Mouse (Mus musculus): ENCODE data around the gene Tmem221. TPM values are rescaled to one million over a fixed set of nuclear protein-coding genes. Genes with fewer than 3 reads are reported as not detected.
A peak's percentile ranks its signal among the peaks of the same experiment; 100 is the strongest.

Tmem221 gene
- polyA plus RNA-seq (2015; fragmentation: Nextera tagmentation; extraction: Ambion mirVana), result 4.4 and 4.5 TPM in 2 replicates

DNA sequence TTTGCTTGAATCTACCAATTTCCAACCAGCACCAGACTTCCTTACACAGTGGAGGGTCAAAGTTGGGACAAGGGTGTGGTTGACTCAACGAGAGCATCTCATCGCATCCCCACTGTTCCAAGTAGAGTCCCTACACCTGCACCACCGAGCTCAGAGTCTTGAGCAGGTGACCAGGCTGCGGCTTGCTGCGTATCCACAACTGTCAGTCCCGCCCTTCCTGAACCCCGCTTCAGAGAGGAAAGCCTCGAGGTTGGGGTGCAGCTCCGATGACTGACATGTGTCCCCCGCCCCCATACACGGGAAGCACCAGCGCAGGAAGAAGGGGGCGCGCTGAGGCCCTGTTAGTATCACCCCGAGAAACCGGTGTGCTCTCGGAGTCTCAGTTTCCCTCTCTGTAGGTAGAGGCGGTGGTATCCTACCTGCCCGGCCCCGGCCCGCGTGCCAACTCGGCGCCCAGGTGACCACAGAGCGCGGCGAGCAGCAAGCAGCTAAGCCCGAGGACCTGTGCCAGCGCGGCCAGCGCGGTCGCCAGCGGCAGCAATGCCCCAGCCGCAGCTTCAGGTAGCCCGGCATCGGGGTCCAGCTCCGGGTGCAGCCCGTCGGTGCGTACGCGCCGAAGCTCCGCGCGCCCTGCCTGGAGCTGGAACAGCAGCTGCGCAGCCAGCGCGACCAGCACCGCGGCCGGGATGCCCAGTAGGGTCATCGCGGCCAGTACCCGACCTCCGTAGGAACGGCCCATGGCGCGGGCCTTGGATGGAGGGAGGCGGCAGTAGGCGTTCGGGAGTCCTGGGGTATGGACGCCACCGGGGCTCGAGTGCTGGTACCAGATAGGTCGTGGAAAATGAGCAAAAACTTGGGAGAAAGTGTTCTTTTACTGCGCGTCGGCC lies at the start of gene Tmem221:
Gene Tmem221, minus strand, starts transcription at position 801 of the 887 bp plus-strand sequence.
- Histone ChIP-seq H3K9ac (ENCODE audit: low read length) (peak within 1 kb of the TSS; percentile 67), H3K27ac (ENCODE audit: low read length) (no peak within 1 kb of the TSS), H3K4me3 (ENCODE audit: low read length) (peak within 1 kb of the TSS; percentile 58), H3K36me3 (ENCODE audit: control insufficient read depth, insufficient read depth, low read length) (no peaks in the 10 kb centered on the region), H3K4me2 (ENCODE audit: low read depth, low read length) (peak within 1 kb of the TSS; percentile 89), H3K27me3 (ENCODE audit: control insufficient read depth, insufficient read depth, low read depth, low read length) (peaks cover 47% of the 10 kb centered on the region), H3K9me3 (ENCODE audit: control insufficient read depth, low read length) (no peaks in the 10 kb centered on the region), H3K4me1 (replicated peaks; ENCODE audit: control insufficient read depth, insufficient read depth, low read length) (peaks cover 10% of the 10 kb centered on the region)
- WGBS, result 3% methylated on average over 68 of the region's 70 CpGs
- ATAC-seq (ENCODE audit: low read depth), result peak; percentile 11; the same call in 1 of the 2 replicates

DNA sequence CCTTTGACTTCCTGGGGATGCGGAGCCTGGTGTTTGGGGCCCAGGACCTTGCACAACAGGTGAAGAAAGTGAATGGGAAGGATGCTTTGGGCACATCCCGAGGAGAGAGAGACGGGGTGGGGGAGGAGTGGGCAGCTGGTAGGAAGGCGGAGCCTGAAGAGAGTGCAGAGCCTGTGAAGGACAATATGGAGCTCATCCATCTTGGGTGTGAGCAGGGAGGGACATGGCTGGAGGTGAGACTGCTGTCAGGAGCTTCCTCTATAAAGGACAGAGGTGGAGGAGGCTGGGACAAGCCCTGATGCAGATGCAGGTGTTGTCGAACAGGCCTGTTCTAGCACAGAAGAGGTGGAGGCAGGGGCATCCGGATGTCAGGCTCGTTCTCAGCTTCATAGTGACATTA lies 45.4 kb upstream of the Tmem221 start:
- H3K4me3 ChIP-seq (ENCODE audit: low read length), result no peak overlapping the region
- 53% methylated on average over 7 of the region's 7 CpGs for WGBS
- peaks cover 19% of the 10 kb centered on the region for H3K27me3 ChIP-seq (ENCODE audit: control insufficient read depth, insufficient read depth, low read depth, low read length)
- no peak overlapping the region for H3K27ac ChIP-seq (ENCODE audit: low read length)
- no peaks in the 10 kb centered on the region for H3K36me3 ChIP-seq (ENCODE audit: control insufficient read depth, insufficient read depth, low read length)
- no peak overlapping the region for H3K4me2 ChIP-seq (ENCODE audit: low read depth, low read length)
- ATAC-seq (ENCODE audit: low read depth), result no peak
- no peak overlapping the region for H3K9ac ChIP-seq (ENCODE audit: low read length)
- H3K9me3 ChIP-seq (ENCODE audit: control insufficient read depth, low read length), result no peaks in the 10 kb centered on the region
- peaks cover 17% of the 10 kb centered on the region for H3K4me1 ChIP-seq (replicated peaks; ENCODE audit: control insufficient read depth, insufficient read depth, low read length)

DNA sequence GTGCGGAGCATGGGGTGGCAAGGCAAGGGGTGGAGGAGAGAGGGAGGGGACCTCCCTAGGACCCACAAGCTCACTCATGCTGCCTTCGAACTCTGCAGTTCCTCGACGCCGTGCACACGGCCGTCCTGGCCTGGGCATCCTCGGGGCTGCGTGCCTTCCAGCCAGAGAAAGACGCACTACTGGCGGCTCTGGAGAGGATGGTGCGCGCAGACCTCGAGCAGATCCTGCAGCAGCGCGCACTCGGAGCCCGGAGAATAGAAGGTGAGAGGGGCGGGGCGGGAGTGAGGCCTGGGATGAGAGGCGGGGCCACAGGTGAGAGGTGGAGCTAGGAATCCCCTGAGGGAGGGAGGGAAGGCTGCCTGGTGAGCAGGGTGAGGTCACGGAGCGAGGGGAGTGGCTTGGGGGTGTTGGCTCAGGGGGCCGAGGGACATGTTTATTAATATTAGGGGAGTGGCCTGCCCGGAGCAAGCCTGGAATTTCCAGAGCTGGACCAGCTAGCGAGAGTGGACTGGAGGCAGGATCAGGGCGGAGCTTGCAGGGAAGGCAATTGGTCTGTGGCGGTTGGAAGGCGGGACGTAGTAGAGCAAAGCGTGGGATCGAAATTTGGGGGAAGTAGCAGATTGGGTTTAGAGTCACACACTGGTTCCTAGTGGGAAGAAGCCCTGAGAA lies 44.1 kb upstream of the Tmem221 start:
- ATAC-seq (ENCODE audit: low read depth), result peak; percentile 93
- WGBS, result 2% methylated on average over 32 of the region's 32 CpGs
- Histone ChIP-seq H3K36me3 (ENCODE audit: control insufficient read depth, insufficient read depth, low read length) (no peaks in the 10 kb centered on the region), H3K9me3 (ENCODE audit: control insufficient read depth, low read length) (no peaks in the 10 kb centered on the region), H3K27me3 (ENCODE audit: control insufficient read depth, insufficient read depth, low read depth, low read length) (peaks cover 19% of the 10 kb centered on the region), H3K27ac (ENCODE audit: low read length) (no peak overlapping the region), H3K4me3 (ENCODE audit: low read length) (peak overlapping the region; percentile 37), H3K9ac (ENCODE audit: low read length) (peak overlapping the region; percentile 50), H3K4me1 (replicated peaks; ENCODE audit: control insufficient read depth, insufficient read depth, low read length) (peaks cover 17% of the 10 kb centered on the region), H3K4me2 (ENCODE audit: low read depth, low read length) (peak overlapping the region; percentile 63)

DNA sequence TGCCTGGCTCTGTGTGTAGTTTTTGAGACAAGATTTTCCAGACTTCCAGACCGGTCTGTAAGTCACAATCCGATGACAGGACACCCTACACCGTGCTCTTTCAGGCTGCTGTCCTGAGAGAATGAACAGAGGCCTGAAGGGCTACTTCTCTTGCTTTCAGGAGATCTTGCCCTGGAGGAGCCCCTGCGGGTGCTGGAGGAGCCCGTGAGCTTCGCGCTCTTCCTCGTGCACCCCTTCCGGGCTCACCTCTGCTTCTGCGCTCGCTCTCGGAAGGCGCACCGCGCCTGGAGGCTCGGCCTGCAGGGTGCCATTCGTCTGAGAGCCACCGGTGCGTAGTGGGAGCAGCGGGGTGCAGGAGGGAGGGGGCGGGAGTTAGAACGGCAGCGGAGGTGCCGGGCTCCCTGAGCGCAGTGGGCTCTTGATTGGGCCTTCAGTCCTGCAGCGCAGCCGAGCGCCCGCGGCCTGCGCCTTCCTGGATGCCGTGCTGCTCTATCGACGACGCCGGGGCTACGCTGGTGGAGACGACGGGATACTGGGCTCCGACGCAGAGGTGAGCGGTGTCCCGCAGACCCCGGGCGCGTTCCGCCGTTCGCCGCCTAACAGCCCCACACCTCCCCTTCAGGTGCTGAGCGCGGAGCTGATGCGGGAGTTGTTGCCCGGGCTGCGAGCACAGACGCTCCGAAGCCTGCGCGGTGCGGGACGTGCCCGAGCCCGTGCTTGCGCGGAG lies 43.4 kb upstream of the Tmem221 start:
- peak; percentile 35 for ATAC-seq (ENCODE audit: low read depth)
- H3K9ac ChIP-seq (ENCODE audit: low read length), result peak overlapping the region; percentile 50
- 3% methylated on average over 65 of the region's 65 CpGs for WGBS

DNA sequence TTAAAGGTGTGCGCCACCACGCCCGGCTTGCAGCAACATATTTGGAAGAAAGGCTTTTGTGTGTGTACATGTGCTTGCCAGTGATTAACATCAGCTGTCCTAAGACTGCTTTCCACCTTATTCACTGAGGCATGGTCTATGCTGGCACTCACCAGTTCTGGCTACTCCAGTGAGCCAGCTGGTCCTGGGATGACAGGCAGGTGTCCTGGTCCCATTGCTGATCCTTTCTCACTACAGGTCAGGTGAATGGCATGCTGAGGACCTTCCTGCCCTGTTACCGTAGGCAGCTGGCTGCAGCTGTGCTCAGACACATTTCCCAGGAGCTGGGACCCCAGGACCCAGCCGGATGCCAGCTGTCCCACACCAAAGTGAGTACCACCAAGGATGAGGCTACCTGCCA lies 40.2 kb upstream of the Tmem221 start:
- Histone ChIP-seq H3K36me3 (ENCODE audit: control insufficient read depth, insufficient read depth, low read length) (no peaks in the 10 kb centered on the region), H3K4me1 (replicated peaks; ENCODE audit: control insufficient read depth, insufficient read depth, low read length) (peaks cover 20% of the 10 kb centered on the region), H3K4me3 (ENCODE audit: low read length) (no peak overlapping the region), H3K9me3 (ENCODE audit: control insufficient read depth, low read length) (no peaks in the 10 kb centered on the region), H3K4me2 (ENCODE audit: low read depth, low read length) (no peak overlapping the region), H3K27me3 (ENCODE audit: control insufficient read depth, insufficient read depth, low read depth, low read length) (peaks cover 19% of the 10 kb centered on the region), H3K27ac (ENCODE audit: low read length) (no peak overlapping the region), H3K9ac (ENCODE audit: low read length) (no peak overlapping the region)
- no peak for ATAC-seq (ENCODE audit: low read depth)
- 88% methylated on average over 5 of the region's 5 CpGs for WGBS

More for the DNA sequence above, 43.4 kb upstream of the Tmem221 start:
- peak overlapping the region; percentile 63 for H3K4me2 ChIP-seq (ENCODE audit: low read depth, low read length)
- peaks cover 17% of the 10 kb centered on the region for H3K4me1 ChIP-seq (replicated peaks; ENCODE audit: control insufficient read depth, insufficient read depth, low read length)
- no peaks in the 10 kb centered on the region for H3K9me3 ChIP-seq (ENCODE audit: control insufficient read depth, low read length)
- H3K4me3 ChIP-seq (ENCODE audit: low read length), result peak overlapping the region; percentile 37
- H3K36me3 ChIP-seq (ENCODE audit: control insufficient read depth, insufficient read depth, low read length), result no peaks in the 10 kb centered on the region
- H3K27me3 ChIP-seq (ENCODE audit: control insufficient read depth, insufficient read depth, low read depth, low read length), result peaks cover 19% of the 10 kb centered on the region
- H3K27ac ChIP-seq (ENCODE audit: low read length), result no peak overlapping the region

DNA sequence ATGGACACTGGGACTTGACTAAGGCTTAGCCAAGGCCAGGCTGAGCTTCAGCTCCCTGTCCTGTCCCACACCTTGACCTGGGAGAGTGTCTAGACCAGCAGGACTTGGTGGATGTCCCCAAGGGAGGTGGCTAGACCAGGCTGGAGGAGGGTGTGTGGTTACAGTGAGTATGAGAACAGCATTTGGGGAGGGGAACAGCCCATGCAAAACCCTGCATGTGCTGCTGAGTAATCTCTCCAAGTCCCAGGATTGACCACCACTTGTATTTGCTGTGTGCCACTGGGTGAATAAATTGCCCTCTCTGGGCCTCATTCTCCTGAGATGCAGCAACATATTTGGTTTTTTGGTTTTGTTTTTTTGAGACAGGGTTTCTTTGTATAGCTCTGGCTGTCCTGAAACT lies 39.7 kb upstream of the Tmem221 start:
- no peak overlapping the region for H3K27ac ChIP-seq (ENCODE audit: low read length)
- H3K27me3 ChIP-seq (ENCODE audit: control insufficient read depth, insufficient read depth, low read depth, low read length), result peaks cover 19% of the 10 kb centered on the region
- no peak overlapping the region for H3K4me2 ChIP-seq (ENCODE audit: low read depth, low read length)
- H3K4me1 ChIP-seq (replicated peaks; ENCODE audit: control insufficient read depth, insufficient read depth, low read length), result peaks cover 21% of the 10 kb centered on the region
- H3K9me3 ChIP-seq (ENCODE audit: control insufficient read depth, low read length), result no peaks in the 10 kb centered on the region
- no peak overlapping the region for H3K9ac ChIP-seq (ENCODE audit: low read length)
- H3K36me3 ChIP-seq (ENCODE audit: control insufficient read depth, insufficient read depth, low read length), result no peaks in the 10 kb centered on the region
- no peak for ATAC-seq (ENCODE audit: low read depth)
- H3K4me3 ChIP-seq (ENCODE audit: low read length), result no peak overlapping the region

DNA sequence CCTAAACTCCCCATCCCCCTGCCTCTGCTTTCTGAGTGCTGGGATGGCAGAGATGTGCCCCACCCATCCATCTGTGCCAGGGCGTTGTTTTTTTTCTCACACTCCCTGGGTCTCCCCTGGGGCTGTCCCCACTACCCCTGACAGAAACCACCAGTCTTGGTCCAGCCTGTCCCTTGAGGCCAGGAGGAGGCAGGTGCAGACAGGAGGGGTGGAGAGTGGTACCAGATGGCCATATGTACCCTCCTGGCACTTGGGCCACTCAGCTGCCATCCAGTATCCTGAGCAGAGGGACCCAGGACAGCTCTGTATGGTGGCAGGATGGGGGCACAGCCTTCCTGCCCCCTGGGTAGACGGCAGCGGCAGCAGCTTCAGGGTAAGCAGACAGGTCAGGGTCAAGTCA lies 38.8 kb upstream of the Tmem221 start, which contains the start of gene Fam129c:
Gene Fam129c, plus strand, starts transcription at position 198 of the 400 bp plus-strand sequence.
- 84% methylated on average over 3 of the region's 3 CpGs for WGBS
- Histone ChIP-seq H3K27me3 (ENCODE audit: control insufficient read depth, insufficient read depth, low read depth, low read length) (peaks cover 15% of the 10 kb centered on the region), H3K4me3 (ENCODE audit: low read length) (no peak within 1 kb of the TSS), H3K4me1 (replicated peaks; ENCODE audit: control insufficient read depth, insufficient read depth, low read length) (peaks cover 20% of the 10 kb centered on the region), H3K9ac (ENCODE audit: low read length) (no peak within 1 kb of the TSS), H3K36me3 (ENCODE audit: control insufficient read depth, insufficient read depth, low read length) (no peaks in the 10 kb centered on the region), H3K27ac (ENCODE audit: low read length) (no peak within 1 kb of the TSS), H3K9me3 (ENCODE audit: control insufficient read depth, low read length) (no peaks in the 10 kb centered on the region), H3K4me2 (ENCODE audit: low read depth, low read length) (no peak within 1 kb of the TSS)
- no peak for ATAC-seq (ENCODE audit: low read depth)

DNA sequence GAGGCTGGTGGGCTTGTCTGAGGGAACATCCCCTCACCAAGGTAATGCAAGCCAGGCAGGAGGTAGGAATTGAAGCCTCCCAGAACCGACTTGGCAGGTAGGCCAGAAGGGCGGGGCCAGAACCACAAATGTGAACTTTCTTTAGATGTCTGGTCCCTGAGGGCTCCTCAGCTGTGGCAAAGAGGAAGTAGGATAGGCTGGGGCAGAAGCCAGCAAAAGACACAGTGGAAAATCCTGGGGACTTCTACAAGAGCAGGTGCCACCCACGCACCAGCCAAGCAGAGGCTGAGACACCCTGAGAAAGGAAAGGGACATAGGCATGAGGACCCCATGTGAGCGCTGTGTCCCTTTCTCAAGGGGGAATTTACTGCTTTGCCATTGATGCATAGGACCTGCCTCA lies 38.1 kb upstream of the Tmem221 start:
- Histone ChIP-seq H3K9me3 (ENCODE audit: control insufficient read depth, low read length) (no peaks in the 10 kb centered on the region), H3K27me3 (ENCODE audit: control insufficient read depth, insufficient read depth, low read depth, low read length) (peaks cover 9% of the 10 kb centered on the region; the same call in 1 of the 2 replicates), H3K9ac (ENCODE audit: low read length) (no peak overlapping the region), H3K4me3 (ENCODE audit: low read length) (no peak overlapping the region), H3K4me1 (replicated peaks; ENCODE audit: control insufficient read depth, insufficient read depth, low read length) (peaks cover 15% of the 10 kb centered on the region), H3K4me2 (ENCODE audit: low read depth, low read length) (no peak overlapping the region), H3K27ac (ENCODE audit: low read length) (no peak overlapping the region), H3K36me3 (ENCODE audit: control insufficient read depth, insufficient read depth, low read length) (no peaks in the 10 kb centered on the region)
- ATAC-seq (ENCODE audit: low read depth), result no peak
- 75% methylated on average over 4 of the region's 4 CpGs for WGBS

DNA sequence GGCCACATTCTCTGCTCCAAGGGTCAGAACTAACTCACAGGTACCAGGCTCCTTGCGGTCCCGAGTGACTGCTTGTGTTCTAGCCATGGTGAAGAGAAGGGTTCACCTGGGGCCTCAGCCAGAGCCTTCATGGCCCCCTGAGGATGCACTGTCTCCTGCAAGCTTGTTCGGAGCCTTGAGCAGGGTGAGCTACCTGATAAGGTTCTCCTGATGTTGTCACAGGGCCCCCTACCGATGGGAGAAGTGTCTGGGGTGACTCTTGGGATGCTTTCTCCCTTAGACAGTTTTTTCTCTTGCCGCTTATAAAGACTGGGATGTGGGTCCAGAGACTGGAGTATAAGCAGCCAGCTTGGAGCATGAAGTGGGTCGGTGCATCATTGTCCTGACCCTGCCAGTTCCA lies 37.7 kb upstream of the Tmem221 start:
- Histone ChIP-seq H3K4me3 (ENCODE audit: low read length) (no peak overlapping the region), H3K27ac (ENCODE audit: low read length) (no peak overlapping the region), H3K9me3 (ENCODE audit: control insufficient read depth, low read length) (no peaks in the 10 kb centered on the region), H3K9ac (ENCODE audit: low read length) (no peak overlapping the region; the same call in 1 of the 2 replicates), H3K4me1 (replicated peaks; ENCODE audit: control insufficient read depth, insufficient read depth, low read length) (peaks cover 15% of the 10 kb centered on the region), H3K36me3 (ENCODE audit: control insufficient read depth, insufficient read depth, low read length) (no peaks in the 10 kb centered on the region), H3K27me3 (ENCODE audit: control insufficient read depth, insufficient read depth, low read depth, low read length) (peaks cover 5% of the 10 kb centered on the region; the same call in 1 of the 2 replicates), H3K4me2 (ENCODE audit: low read depth, low read length) (no peak overlapping the region)
- ATAC-seq (ENCODE audit: low read depth), result no peak
- WGBS, result 52% methylated on average over 6 of the region's 6 CpGs

Measured in lung, embryonic 16.5 days (tissue).